In the genomic region with DNA sequence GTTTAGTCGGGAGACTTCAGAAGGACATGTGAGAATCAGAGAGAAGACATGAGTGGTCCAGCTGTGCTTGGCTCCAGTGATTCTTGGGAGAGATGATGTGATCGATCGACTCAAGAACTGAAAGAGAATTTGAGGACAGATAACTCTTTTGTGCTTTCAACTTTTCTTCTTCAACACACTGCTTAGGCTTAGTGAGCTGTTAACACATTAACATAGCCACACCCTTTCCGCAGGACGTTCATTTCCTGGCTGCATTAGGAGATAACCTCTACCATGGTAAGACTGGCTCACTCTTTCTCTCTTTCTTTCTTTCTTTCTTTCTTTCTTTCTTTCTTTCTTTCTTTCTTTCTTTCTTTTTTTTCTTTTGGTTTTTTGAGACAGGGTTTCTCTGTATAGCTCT, we compare ENCODE assay signal across 28 mouse cellular contexts. TPM values are rescaled to one million over a fixed set of nuclear protein-coding genes. Genes with fewer than 3 reads are reported as not detected.
DNase-seq lines count a peak whose midpoint lies in the region; ATAC-seq and TF ChIP-seq lines count a peak whose summit lies in the region.
"Had no signal": no experiment of that assay in that cellular context is flagged by ENCODE, and none has a peak within 500 bp of the region (broad histone marks: within the 10 kb centered on the region; RNA-seq: fewer than 3 reads in every experiment).

No protein-coding gene starts in this region.

- H3K4me1 ChIP-seq in stomach, embryonic 15.5 days, result no peaks in the 10 kb centered on the region
- 0 out of 2 replicates have a peak, but pooled peaks cover 2% of the 10 kb centered on the region for H3K4me1 ChIP-seq in stomach, postnatal 0 days (replicated peaks; ENCODE audit: control insufficient read depth, insufficient read depth)
- peaks cover 35% of the 10 kb centered on the region for H3K4me1 ChIP-seq in liver, embryonic 13.5 days (replicated peaks)
- H3K4me1 ChIP-seq in midbrain, embryonic 10.5 days, result no peaks in the 10 kb centered on the region
- H3K4me1 ChIP-seq: embryonic facial prominence, embryonic 12.5 days; neural tube, embryonic 12.5 days had no signal

- no peak for TF ChIP-seq EP300 in stomach, postnatal 0 days (optimal IDR thresholded peaks at IDR 0.05)

- H3K36me3 ChIP-seq in stomach, embryonic 15.5 days, result no peaks in the 10 kb centered on the region
- H3K36me3 ChIP-seq in stomach, postnatal 0 days (ENCODE audit: control insufficient read depth, insufficient read depth, low read length), result no peaks in the 10 kb centered on the region
- no peaks in the 10 kb centered on the region for H3K36me3 ChIP-seq in liver, embryonic 13.5 days
- H3K36me3 ChIP-seq in midbrain, embryonic 10.5 days, result no peaks in the 10 kb centered on the region
- H3K36me3 ChIP-seq: embryonic facial prominence, embryonic 12.5 days; heart, embryonic 12.5 days; limb, embryonic 15.5 days; neural tube, embryonic 12.5 days had no signal

- no peak overlapping the region for H3K9ac ChIP-seq in stomach, embryonic 15.5 days
- no peak overlapping the region for H3K9ac ChIP-seq in stomach, postnatal 0 days (ENCODE audit: low read length)
- no peak overlapping the region for H3K9ac ChIP-seq in liver, embryonic 13.5 days
- H3K9ac ChIP-seq: embryonic facial prominence, embryonic 12.5 days; heart, embryonic 12.5 days; limb, embryonic 15.5 days; neural tube, embryonic 12.5 days had no signal

- H3K27ac ChIP-seq in stomach, embryonic 15.5 days, result no peak overlapping the region
- H3K27ac ChIP-seq in stomach, postnatal 0 days (replicated peaks), result no peak overlapping the region
- peak overlapping the region; percentile 48; the same call in 1 of the 2 replicates for H3K27ac ChIP-seq in liver, embryonic 13.5 days
- H3K27ac ChIP-seq in midbrain, embryonic 10.5 days (replicated peaks), result no peak overlapping the region
- H3K27ac ChIP-seq: embryonic facial prominence, embryonic 12.5 days; gastrocnemius, adult 2 months; hindbrain, postnatal 0 days; kidney, postnatal 0 days; macrophage; neural tube, embryonic 12.5 days had no signal

- H3K4me3 ChIP-seq in stomach, embryonic 15.5 days (replicated peaks), result no peak overlapping the region
- H3K4me3 ChIP-seq in stomach, postnatal 0 days (ENCODE audit: low read depth, low read length), result no peak overlapping the region
- H3K4me3 ChIP-seq in liver, embryonic 13.5 days (replicated peaks), result peak overlapping the region; percentile 12; the same call in 1 of the 2 replicates
- H3K4me3 ChIP-seq in midbrain, embryonic 10.5 days, result no peak overlapping the region
- H3K4me3 ChIP-seq: embryonic facial prominence, embryonic 12.5 days; gastrocnemius, adult 2 months; heart, embryonic 12.5 days; limb, embryonic 15.5 days; neural tube, embryonic 12.5 days had no signal

- no peak for DNase-seq in stomach, postnatal 0 days (ENCODE audit: low spot score)
- DNase-seq in liver, embryonic 13.5 days, result no peak
- no peak for DNase-seq in gastrocnemius, postnatal 4 days (ENCODE audit: low spot score in 2 of 2)
- no peak for DNase-seq in midbrain, embryonic 10.5 days (ENCODE audit: low spot score)
- no peak for DNase-seq in embryo, embryonic 10.5 days (ENCODE audit: low spot score)
- DNase-seq: adrenal gland, postnatal 10 days; cerebellum, adult 9-11 months; gastrocnemius, adult 2 months; heart, postnatal 14 days; layer of hippocampus, adult 9-11 months; midbrain, embryonic 14.5 days; retina, postnatal 1 day; right cerebral cortex, postnatal 25 days; thymus, adult 18-20 months; thymus, postnatal 36 days had no signal

- H3K9me3 ChIP-seq in stomach, embryonic 15.5 days, result no peaks in the 10 kb centered on the region
- H3K9me3 ChIP-seq in stomach, postnatal 0 days (ENCODE audit: control insufficient read depth, low read length), result no peaks in the 10 kb centered on the region
- H3K9me3 ChIP-seq in liver, embryonic 13.5 days (replicated peaks), result no peaks in the 10 kb centered on the region
- H3K9me3 ChIP-seq in midbrain, embryonic 10.5 days (replicated peaks), result no peaks in the 10 kb centered on the region
- H3K9me3 ChIP-seq: embryonic facial prominence, embryonic 12.5 days; heart, embryonic 12.5 days; limb, embryonic 15.5 days; neural tube, embryonic 12.5 days had no signal

- ATAC-seq in stomach, embryonic 15.5 days (ENCODE audit: insufficient read depth, low FRiP score, low read depth), result 0 out of 2 replicates have a peak, but pooled peaks have one; percentile 43
- no peak for ATAC-seq in stomach, postnatal 0 days (ENCODE audit: low FRiP score, low TSS enrichment)
- ATAC-seq in erythroblast, adult 5-6 weeks (replicated peaks; ENCODE audit: low FRiP score, poor library complexity, severe bottlenecking), result peak; percentile 88
- peak; percentile 85 for ATAC-seq in liver, embryonic 13.5 days (ENCODE audit: low read depth)
- peak; percentile 86 for ATAC-seq in megakaryocyte-erythroid progenitor cell, adult 5-6 weeks (replicated peaks; ENCODE audit: low FRiP score, low TSS enrichment, poor library complexity, severe bottlenecking)
- ATAC-seq: CD4-positive, CD25-positive, alpha-beta regulatory T cell, adult 4 months; forebrain, embryonic 14.5 days; hindbrain, postnatal 0 days; intestine, embryonic 16.5 days had no signal

- H3K27me3 ChIP-seq in stomach, embryonic 15.5 days (replicated peaks), result no peaks in the 10 kb centered on the region
- H3K27me3 ChIP-seq in stomach, postnatal 0 days (ENCODE audit: control insufficient read depth, insufficient read depth, low read length), result no peaks in the 10 kb centered on the region
- no peaks in the 10 kb centered on the region for H3K27me3 ChIP-seq in liver, embryonic 13.5 days
- no peaks in the 10 kb centered on the region for H3K27me3 ChIP-seq in midbrain, embryonic 10.5 days (ENCODE audit: low read depth, poor library complexity, severe bottlenecking)
- H3K27me3 ChIP-seq: embryonic facial prominence, embryonic 12.5 days; heart, embryonic 12.5 days; limb, embryonic 15.5 days; neural tube, embryonic 12.5 days had no signal

- 77% methylated on average over 5 of the region's 5 CpGs for WGBS in stomach, embryonic 15.5 days
- 72% methylated on average over 5 of the region's 5 CpGs for WGBS in stomach, postnatal 0 days
- 31% methylated on average over 5 of the region's 5 CpGs for WGBS in liver, embryonic 13.5 days (ENCODE audit: insufficient replicate concordance)
- WGBS in midbrain, embryonic 10.5 days, result 85% methylated on average over 5 of the region's 5 CpGs

- no peak for TF ChIP-seq CTCF in stomach, postnatal 0 days (IDR thresholded peaks at IDR 0.05; ENCODE audit: low read depth)

- no peak overlapping the region for H3K4me2 ChIP-seq in stomach, embryonic 15.5 days
- H3K4me2 ChIP-seq in stomach, postnatal 0 days (replicated peaks; ENCODE audit: low read depth), result no peak overlapping the region
- peak overlapping the region; percentile 44 for H3K4me2 ChIP-seq in liver, embryonic 13.5 days
- H3K4me2 ChIP-seq: embryonic facial prominence, embryonic 12.5 days; heart, embryonic 12.5 days; limb, embryonic 15.5 days; neural tube, embryonic 12.5 days had no signal

RNA-seq across cellular contexts. Expression of a gene that starts 25.9 kb away (rescaled TPM):
- 9.3 and 10.8 TPM in 2 replicates for polyA plus RNA-seq in stomach, embryonic 15.5 days (2015; fragmentation: Nextera tagmentation; extraction: Ambion mirVana)
- polyA plus RNA-seq in stomach, postnatal 0 days (2015; fragmentation: Nextera tagmentation; extraction: Ambion mirVana), result 20.8 and 29.9 TPM in 2 replicates
- total RNA-seq in erythroblast, adult 5-6 weeks (2015; ENCODE audit: low replicate concordance), result 2.9 and 9.8 TPM in 2 replicates
- total RNA-seq in erythroblast, adult 5-6 weeks (2017; ENCODE audit: low replicate concordance), result 2.0 and 3.1 TPM in 2 replicates
- polyA plus RNA-seq in liver, embryonic 13.5 days (2015; fragmentation: Nextera tagmentation; extraction: Ambion mirVana), result 2.1 and 3.2 TPM in 2 replicates
- 0.82 and 0.96 TPM in 2 replicates for total RNA-seq in megakaryocyte-erythroid progenitor cell, adult 5-6 weeks (2014; fragmentation: Nextera tagmentation)
- total RNA-seq in megakaryocyte-erythroid progenitor cell, adult 5-6 weeks (2017), result 0.38 and 0.61 TPM in 2 replicates
- 10 to 100 TPM; 14.5 to 15.4 TPM for total RNA-seq in gastrocnemius, postnatal 4 days (2021)
- 0.68 and 1.7 TPM in 2 replicates for polyA plus RNA-seq in midbrain, embryonic 10.5 days (2016; fragmentation: Nextera tagmentation; extraction: Ambion mirVana)
